Mouse (Mus musculus): ENCODE results near the gene Rap2b. TPM values are rescaled to one million over a fixed set of nuclear protein-coding genes. Genes with fewer than 3 reads are reported as not detected.

The Rap2b gene
- polyA plus RNA-seq, 1 experiment from 2014 or later, result 12.2 TPM

Other genes starting within 250 kb of the Rap2b start
- gene B430305J03Rik, start 4.3 kb downstream of the Rap2b start, polyA plus RNA-seq (2016; fragmentation: Nextera tagmentation; extraction: Ambion mirVana), result not detected in 2 replicates